Mouse (Mus musculus): ENCODE data around the gene Snap47.

Snap47 gene

DNA sequence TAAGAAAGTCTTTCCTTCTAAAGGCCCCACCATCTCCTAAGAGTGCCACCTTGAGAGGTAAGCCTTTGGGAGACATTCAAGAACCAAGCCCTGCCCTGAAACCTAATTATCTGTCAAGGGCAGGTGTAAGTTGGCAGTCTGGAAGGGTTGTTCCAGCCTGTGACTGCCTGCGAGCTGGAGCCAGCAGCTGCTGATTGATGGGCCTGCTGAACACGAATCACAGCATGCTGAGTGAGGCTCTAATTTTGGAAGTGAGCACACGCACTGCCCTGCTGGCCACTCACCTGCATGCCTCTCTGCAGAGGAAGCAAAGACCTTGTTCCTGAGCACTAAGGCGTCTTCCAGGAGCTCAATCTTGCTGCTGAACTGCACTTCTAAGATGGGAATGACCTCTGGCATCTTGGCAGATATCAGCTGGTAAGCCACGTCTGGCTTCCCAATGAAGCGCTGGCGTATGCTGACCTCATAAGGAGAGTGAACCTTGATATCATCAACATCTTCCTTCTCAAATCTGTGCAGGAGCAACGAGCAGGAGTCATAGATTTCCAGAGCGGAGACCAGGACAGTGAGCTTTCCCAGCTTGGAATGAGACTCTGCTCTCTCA lies 22.8 kb downstream of the Snap47 start:
- in situ Hi-C loops (cut with MboI; ENCODE audit: low pct_unique_long_range_greater_than_20kb in 1 of 2, low sequenced_read_pairs in 2 of 2, unreplicated experiment in 1 of 2) = no loop called here

DNA sequence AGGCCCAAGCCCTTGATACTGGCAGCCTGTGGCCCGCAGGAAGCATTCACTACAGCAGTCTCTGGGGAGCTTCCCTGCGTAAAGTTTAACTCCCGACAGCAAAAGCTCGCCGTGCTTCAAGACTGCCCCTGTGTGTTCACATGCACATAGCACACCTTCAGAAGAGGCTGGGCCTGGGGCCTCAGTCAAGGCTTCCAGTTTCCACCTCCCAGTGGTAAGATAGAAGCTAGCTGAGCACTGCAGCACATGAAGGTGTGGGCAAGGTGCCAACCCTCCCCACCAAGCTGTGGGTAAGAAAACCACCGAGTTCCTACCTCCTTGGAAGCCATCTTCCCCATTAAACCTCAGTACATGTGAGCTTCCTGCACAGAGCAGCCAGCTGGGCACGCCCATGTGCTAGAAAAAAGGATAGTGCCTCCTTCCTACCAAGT lies 25.3 kb downstream of the Snap47 start:
- in situ Hi-C loops (cut with MboI; ENCODE audit: low pct_unique_long_range_greater_than_20kb in 1 of 2, low sequenced_read_pairs in 2 of 2, unreplicated experiment in 1 of 2) = no loop called here

DNA sequence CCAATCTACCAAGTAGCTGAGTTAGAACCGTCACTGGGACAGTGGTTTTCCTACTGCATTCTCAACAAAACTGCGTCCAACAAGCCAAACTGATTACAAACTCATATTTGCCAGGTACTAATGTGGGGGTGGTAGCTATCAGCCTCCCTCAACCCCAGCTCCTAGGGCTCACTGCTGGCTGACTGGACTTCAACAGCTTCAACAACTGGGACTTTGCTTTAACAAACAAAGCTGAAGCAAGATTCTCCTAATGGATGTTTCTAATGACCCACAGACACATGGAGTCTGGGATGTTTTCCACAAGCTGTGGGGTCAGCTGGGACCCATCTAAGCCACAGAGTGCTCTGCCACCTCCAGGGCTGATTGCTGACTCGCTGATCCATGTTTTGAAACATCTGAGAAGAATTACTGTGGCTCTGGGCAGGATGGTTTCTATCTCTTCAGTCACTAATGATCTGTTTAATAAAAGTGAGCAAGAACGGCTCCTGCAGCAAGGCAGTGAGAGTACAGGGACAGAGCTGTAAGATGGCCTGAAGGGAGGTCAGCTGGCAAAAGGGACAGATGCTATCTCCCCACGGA lies 27.9 kb downstream of the Snap47 start:
- in situ Hi-C loops (cut with MboI; ENCODE audit: low pct_unique_long_range_greater_than_20kb in 1 of 2, low sequenced_read_pairs in 2 of 2, unreplicated experiment in 1 of 2) = no loop called here

DNA sequence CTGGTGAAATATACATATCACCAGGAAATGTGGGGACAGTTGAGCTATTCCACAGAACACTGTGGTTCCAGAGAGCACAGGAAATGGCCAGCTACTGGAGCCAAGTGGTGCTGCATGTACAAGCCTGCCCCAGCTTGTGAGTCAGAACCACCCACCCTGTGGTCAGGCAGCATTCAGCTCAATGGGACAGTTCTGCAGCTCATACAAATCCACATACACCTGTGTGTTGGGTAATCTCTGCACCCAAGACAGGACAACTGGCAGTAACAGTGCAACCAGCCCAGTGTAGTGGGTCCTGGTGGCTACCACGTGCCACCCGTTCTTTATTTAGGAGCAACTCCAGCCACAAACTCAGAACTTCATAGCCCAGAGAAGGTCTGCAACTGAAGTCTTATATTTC lies 29.0 kb downstream of the Snap47 start:
- in situ Hi-C loops (cut with MboI; ENCODE audit: low pct_unique_long_range_greater_than_20kb in 1 of 2, low sequenced_read_pairs in 2 of 2, unreplicated experiment in 1 of 2) = no loop called here

DNA sequence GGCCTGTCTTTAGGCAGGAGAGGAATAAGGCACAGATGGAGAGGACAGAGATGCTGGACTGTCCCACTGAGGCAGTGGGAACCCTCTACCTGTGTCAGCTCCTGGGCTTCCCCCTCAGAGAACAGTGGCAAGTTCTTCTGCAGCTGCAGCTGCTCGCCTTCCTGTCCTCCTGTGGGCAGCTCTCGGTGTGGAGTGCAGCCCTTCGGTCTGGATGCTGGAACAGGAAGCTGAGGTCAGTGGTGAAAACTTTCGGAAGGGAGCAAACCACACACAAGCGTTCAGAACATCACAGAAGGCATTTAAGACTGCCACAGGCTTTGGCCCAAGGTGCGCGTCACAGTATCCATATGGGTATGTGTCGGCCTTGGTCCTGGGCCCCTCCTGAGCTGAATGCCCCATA lies 29.6 kb downstream of the Snap47 start:
- in situ Hi-C loops (cut with MboI; ENCODE audit: low pct_unique_long_range_greater_than_20kb in 1 of 2, low sequenced_read_pairs in 2 of 2, unreplicated experiment in 1 of 2) = no loop called here

DNA sequence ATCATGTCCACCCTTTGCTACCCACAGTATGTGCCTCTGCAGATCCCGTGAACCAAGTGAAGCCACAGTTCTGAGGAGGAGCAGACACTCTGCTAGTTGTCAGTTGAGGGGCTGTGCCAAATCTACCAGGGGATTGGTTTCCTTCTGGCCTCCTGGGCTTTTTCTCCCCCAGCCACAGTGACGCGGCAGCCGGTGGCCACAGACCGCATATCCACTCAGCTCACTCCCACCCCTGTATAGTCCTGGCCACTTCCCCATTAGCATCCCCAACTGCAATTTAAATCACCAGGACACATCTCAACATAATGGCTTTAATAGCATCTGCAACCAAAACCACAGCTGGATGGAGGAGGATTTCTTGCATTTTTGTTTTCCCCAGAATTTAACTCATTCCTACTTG lies 32.3 kb downstream of the Snap47 start:
- in situ Hi-C loops (cut with MboI; ENCODE audit: low pct_unique_long_range_greater_than_20kb in 1 of 2, low sequenced_read_pairs in 2 of 2, unreplicated experiment in 1 of 2) = no loop called here

DNA sequence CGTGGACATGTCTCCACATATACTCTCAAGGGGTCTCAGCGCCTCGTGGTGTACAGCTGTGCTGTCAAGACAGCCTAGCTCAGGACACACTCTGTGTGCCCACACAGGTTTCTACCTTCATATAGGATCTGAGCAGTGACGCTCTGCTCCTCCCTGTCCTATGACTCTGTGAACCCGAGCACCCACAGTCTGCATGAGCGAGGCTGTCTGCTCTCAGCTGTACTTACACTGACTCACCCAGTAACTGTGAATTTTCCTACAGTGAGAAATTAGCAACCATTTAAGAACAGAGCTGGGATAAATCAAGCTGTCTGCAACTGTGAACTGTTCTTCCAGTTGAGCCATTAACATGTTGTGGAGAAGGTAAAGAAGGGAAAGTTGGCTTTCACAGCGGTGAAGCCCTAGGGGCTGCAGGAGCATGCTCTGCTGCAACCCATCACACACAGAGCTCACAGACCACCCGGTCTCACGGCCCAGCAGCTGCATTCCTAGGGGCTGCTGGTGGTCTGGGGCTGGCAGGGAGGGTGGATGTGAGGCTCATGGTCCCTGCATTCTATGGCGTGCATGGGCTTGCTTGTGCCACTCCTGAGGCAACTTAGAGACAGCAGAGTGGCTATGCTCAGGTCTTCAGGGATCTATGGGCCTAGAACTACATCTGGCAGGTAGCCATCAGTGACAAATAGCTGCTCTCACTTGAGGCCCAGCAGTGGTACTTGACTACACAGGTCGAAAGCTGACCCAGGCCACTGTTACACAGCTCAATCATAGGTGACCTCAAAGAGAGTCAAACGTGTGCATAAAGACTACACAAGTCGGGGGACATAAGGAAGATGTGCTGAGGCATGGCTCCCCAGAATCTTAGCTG lies 37.8 kb downstream of the Snap47 start:
- in situ Hi-C loops (cut with MboI; ENCODE audit: low pct_unique_long_range_greater_than_20kb in 1 of 2, low sequenced_read_pairs in 2 of 2, unreplicated experiment in 1 of 2) = no loop called here

DNA sequence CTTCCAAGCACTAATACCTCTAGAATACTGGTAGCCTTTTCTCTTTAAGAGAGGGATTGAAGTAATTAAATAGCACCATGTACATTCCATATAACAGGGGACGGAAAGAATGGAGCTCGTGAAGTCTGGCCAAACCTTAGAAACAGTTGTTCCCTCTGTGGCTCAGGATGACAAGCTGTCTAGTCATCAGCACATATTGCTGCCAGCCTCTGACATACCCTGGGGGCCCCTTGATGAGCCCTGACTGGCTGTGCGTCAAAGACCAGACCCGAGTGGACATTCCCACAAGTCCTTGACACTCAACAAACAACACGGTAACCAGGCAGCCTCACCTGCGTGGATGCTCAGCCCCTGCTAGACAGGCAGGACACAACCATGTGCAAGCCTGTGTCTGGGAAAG lies 38.9 kb downstream of the Snap47 start:
- in situ Hi-C loops (cut with MboI; ENCODE audit: low pct_unique_long_range_greater_than_20kb in 1 of 2, low sequenced_read_pairs in 2 of 2, unreplicated experiment in 1 of 2) = no loop called here

DNA sequence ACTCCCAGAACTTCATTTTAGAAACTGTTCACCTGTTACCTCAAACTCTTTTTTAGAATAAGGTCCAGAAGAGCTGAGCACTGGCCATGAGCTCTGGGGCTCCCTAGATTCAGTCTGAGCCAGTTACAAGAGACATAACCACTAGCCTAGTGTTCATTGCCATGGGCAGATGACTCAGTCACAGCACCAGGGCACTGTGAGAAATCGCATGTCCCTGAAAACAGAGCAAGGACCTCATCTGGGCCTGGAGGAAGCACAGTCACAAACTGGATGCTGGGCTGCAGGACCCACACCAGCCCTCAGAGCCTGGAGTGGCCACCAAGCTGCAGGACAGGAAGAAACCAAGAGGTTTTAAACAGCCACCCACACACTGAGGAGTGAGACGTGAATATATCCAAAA lies 40.1 kb downstream of the Snap47 start:
- in situ Hi-C loops (cut with MboI; ENCODE audit: low pct_unique_long_range_greater_than_20kb in 1 of 2, low sequenced_read_pairs in 2 of 2, unreplicated experiment in 1 of 2) = no loop called here

DNA sequence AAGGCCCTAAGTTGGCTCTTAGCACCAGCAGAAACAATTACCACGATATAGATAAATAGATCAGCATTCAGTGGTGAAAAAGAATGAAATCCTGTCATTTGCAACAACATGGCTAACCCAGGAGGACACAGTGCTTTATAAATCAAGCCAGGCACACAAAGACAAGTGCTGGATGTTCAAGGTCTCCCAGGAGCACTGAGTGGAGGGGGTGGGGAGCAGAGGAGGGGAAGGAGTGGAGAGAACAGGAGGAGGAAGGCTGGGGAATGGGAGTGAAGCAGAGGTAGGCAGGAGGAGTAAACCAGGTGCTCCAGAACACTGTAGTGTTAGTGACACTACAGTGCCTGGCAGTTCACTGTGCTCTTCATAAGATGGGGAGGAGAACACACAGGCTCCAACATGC lies 45.2 kb downstream of the Snap47 start:
- in situ Hi-C loops (cut with MboI; ENCODE audit: low pct_unique_long_range_greater_than_20kb in 1 of 2, low sequenced_read_pairs in 2 of 2, unreplicated experiment in 1 of 2) = no loop called here

DNA sequence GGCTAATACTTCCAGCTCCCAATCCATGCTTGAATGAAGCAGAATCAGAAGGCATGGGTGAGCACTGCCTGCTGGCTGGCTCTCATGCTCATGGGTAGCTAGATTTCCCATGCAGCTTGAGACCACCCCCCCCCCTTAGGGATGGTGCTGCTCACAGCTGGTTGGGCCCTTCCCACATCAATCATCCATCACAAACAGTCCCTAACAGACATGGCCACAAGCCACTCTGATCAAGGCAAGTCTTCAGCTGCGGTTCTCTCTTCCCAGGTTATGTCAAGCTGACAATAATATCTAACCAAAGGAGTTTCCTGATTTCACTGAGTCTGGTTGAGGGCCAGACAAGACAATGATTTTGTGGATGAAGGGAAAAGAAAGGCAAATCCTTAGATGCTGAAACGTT lies 50.1 kb downstream of the Snap47 start:
- in situ Hi-C loops (cut with MboI; ENCODE audit: low pct_unique_long_range_greater_than_20kb in 1 of 2, low sequenced_read_pairs in 2 of 2, unreplicated experiment in 1 of 2) = no loop called here

DNA sequence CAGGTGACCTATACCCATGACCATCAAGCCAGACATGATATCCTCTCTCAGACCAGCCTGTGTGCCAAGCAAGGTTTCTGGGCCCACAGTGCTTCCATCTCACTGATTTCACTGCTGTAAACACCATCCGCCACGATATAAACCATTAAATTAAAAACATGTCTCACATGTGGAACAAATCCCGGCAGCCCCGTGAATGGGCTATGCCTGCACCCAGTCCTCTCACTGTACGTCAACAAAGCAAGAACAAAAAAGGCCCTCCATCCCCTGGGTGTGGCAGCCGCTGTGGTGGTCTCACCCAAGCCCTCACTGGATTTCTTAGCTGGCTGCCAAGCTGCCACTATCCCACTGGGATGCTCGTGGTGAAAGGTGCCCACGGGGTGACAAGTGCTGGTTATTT lies 51.2 kb downstream of the Snap47 start:
- in situ Hi-C loops (cut with MboI; ENCODE audit: low pct_unique_long_range_greater_than_20kb in 1 of 2, low sequenced_read_pairs in 2 of 2, unreplicated experiment in 1 of 2) = no loop called here

DNA sequence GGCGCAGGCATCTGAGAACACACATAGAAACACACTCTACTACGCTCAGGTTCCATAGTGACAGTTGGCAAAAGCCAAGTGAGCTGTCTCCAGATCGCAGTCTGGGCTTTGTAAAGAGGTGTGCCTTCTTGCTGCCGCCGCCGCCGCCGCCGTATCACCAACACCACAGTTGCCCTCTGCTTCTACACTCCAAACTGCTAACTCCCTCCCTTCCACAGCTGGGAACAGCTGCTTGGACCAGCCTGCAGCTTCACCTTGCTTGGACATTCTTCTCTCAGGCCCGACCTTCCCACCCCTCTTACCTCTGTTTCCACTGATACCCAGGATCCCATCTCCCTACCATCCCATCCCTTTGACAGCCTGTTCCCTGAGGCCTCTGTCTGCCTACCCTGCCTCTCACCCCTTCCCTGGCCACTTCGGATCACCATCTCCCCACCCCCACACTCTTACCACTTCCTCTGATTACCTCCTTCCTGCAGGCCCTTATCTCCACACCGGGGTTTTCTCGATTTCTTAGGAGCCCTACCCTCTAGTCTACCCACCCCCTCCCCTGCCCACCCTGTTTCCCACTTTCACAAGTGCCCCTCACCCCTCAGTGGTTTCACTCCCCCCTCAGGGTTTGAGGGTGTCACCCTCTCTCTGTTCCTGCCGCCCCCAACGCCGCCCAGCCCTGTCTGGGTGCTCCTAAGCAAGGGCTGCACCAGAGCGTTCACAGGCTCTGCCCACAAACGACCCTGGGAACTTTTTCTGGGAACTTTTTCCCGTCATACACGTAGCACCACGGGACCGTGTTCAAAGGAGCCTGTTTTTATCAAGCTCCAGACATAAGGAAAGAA lies 53.2 kb downstream of the Snap47 start:
- in situ Hi-C loops (cut with MboI; ENCODE audit: low pct_unique_long_range_greater_than_20kb in 1 of 2, low sequenced_read_pairs in 2 of 2, unreplicated experiment in 1 of 2) = no loop called here

DNA sequence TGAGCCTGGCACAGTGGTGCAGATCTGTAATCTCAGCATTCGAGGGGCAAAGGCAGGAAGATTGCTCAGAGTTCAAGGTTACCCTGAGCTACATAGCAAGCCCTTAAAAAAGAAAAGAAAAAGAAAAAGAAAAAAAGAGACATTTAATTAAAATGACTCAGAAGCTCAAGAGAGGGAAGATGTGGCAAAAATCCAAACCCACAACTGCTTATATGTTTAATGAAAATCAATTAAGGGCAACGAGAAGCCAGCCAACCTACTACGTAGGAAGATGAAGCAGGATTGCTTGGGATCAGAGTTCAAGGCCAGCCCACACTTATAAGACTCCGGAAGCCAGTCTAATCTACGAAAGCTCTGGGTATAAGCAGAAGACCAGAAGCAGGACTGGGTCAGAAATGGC lies 56.5 kb downstream of the Snap47 start:
- in situ Hi-C loops (cut with MboI; ENCODE audit: low pct_unique_long_range_greater_than_20kb in 1 of 2, low sequenced_read_pairs in 2 of 2, unreplicated experiment in 1 of 2) = no loop called here

DNA sequence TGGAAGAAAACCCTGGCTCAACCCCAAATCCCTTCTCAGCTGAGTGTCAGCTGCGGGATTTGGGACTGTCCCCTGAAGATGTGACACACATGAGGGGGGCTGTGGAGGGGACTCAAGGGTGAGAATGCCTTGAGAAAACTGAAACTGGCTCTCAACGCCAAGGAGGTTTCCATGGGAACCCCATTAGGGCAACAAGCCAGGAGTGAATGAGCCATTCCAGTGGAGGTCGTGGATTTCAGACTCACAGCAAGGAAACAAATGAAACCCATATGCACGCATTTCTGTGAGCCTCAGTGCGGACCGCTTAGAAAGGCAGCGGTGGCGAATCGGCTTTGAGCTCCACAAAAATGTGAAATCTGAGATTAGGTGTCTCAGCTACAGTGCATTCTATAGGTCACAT lies 57.4 kb downstream of the Snap47 start:
- in situ Hi-C loops (cut with MboI; ENCODE audit: low pct_unique_long_range_greater_than_20kb in 1 of 2, low sequenced_read_pairs in 2 of 2, unreplicated experiment in 1 of 2) = no loop called here

DNA sequence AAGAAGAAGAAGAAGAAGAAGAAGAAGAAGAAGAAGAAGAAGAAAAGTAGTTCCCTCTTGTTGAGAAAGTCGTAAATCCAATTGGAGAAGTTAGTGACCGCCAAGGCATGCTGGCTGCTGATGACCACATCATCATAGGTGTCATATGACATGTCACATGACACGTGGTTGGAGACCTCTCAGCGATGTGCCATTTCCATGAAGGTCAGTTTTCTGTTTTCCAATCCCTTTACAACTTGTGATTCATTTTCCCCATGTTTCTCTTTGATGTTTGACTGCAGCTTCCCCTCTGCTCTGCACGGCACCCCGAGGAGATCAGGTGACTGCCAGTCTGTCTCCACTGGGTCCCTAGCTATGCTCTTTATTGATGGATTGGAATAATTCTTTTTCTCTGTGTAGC lies 58.7 kb downstream of the Snap47 start:
- in situ Hi-C loops (cut with MboI; ENCODE audit: low pct_unique_long_range_greater_than_20kb in 1 of 2, low sequenced_read_pairs in 2 of 2, unreplicated experiment in 1 of 2) = no loop called here

DNA sequence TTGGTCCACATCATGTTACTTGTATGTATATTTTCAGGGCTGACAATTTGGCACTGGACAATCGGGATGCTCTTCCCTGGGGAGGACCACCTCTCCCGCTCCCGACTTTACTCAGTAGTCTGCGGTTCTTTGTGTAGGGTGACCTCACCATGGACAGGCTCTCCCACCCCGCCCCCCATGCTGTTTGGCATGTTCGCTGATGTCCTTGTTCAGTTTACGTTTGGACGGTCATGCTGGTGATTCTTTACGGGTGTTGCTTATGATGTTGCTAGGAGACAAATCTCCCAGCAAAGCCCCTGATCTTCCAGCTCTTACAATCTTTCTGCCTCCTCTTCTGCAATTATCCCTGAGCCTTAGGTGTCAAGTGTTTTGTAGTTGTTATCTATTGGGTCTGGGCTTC lies 60.5 kb downstream of the Snap47 start:
- in situ Hi-C loops (cut with MboI; ENCODE audit: low pct_unique_long_range_greater_than_20kb in 1 of 2, low sequenced_read_pairs in 2 of 2, unreplicated experiment in 1 of 2) = no loop called here

DNA sequence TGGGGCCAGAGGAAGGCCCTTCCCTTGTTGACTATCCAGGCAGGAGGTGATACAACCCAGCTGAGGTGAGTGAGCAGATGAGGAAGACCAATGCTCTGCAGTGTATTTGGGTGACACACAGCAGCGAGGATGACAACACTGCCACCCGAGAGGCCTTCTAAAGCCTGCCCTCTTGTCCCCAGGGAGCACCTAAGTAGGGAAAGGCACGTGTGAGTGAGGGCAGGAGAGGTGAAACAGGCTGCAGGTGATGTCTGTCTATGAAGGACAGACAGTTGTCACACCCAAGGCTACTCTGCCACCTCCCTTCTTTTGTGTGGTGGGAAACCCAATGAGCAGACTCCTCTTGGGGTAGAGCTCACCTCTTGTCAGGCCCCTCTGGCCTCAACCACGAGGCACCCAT lies 61.4 kb downstream of the Snap47 start:
- in situ Hi-C loops (cut with MboI; ENCODE audit: low pct_unique_long_range_greater_than_20kb in 1 of 2, low sequenced_read_pairs in 2 of 2, unreplicated experiment in 1 of 2) = no loop called here

DNA sequence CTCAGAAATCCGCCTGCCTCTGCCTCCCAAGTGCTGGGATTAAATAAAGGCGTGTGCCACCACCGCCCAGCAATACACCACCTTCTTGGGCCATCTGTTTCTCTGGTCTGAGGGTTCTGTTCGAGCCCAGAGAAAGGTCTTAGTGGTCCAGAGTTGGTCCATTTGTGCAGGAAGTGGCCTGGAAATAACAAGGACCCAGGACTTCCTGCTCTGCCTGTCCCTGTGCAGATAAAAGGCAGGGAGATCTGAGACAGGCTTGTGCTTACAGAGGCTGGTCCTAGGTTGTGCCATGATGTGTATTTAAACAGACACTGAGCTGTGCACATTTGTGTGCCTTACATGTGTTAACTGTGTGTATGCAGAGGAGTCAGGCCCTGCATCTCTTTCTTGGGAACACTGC lies 62.2 kb downstream of the Snap47 start:
- in situ Hi-C loops (cut with MboI; ENCODE audit: low pct_unique_long_range_greater_than_20kb in 1 of 2, low sequenced_read_pairs in 2 of 2, unreplicated experiment in 1 of 2) = no loop called here
